Mouse (Mus musculus) lung, embryonic 16.5 days (tissue): ENCODE results near the gene Foxn3. TPM values are rescaled to one million over a fixed set of nuclear protein-coding genes. Genes with fewer than 3 reads are reported as not detected.
A peak's percentile ranks its signal among the peaks of the same experiment; 100 is the strongest.

Experiments used
- ATAC-seq: fragments of 200-750 bp; cut with Nextera tagmentation; 2 replicates; pipeline ENCODE4 v1.8.0; 2017; ENCODE audit warnings: low read depth, mild to moderate bottlenecking, moderate library complexity
- H3K27ac ChIP-seq: fragments of 300-500 bp; sonication (generic); 2 replicates; pipeline ENCODE4 v1.5.1; 2014; ENCODE audit warnings: mild to moderate bottlenecking, control low read depth, low read length
- H3K27me3 ChIP-seq: fragments of 300-500 bp; sonication (generic); 2 replicates; pipeline ENCODE4 v1.6.1; 2014; ENCODE audit warnings: low read depth, low read length, mixed read lengths; ENCODE audit not compliant: control insufficient read depth, insufficient read depth
- H3K36me3 ChIP-seq: fragments of 300-500 bp; sonication (generic); 2 replicates; pipeline ENCODE4 v1.6.1; 2014; ENCODE audit warnings: low read length; ENCODE audit not compliant: control insufficient read depth, insufficient read depth
- H3K4me1 ChIP-seq: fragments of 300-500 bp; sonication (generic); replicated peaks from 2 replicates; pipeline ENCODE4 v1.6.1; 2014; ENCODE audit warnings: low read length, mixed read lengths; ENCODE audit not compliant: control insufficient read depth, insufficient read depth
- H3K4me2 ChIP-seq: fragments of 300-500 bp; sonication (generic); 2 replicates; pipeline ENCODE4 v1.6.1; 2014; ENCODE audit warnings: low read depth, low read length, control low read depth
- H3K4me3 ChIP-seq: fragments of 300-500 bp; sonication (generic); 2 replicates; pipeline ENCODE4 v1.5.1; 2014; ENCODE audit warnings: mild to moderate bottlenecking, low read length, control low read depth
- H3K9ac ChIP-seq: fragments of 300-500 bp; sonication (generic); 2 replicates; pipeline ENCODE4 v1.6.1; 2014; ENCODE audit warnings: low read length, control low read depth
- H3K9me3 ChIP-seq: fragments of 300-500 bp; sonication (generic); 2 replicates; pipeline ENCODE4 v1.6.1; 2016; ENCODE audit warnings: low read length; ENCODE audit not compliant: control insufficient read depth
- whole genome bisulfite sequencing: fragments of 180-500 bp; shearing (Covaris S2); extraction: QIAGEN DNeasy Blood & Tissue Kit; methylation state at CpG from one replicate; pipeline ENCODE4 v1.1.7; 2014; 5-methylcytosine and 5-hydroxymethylcytosine counted together
- polyA plus RNA-seq: library from polyadenylated mRNA; unstranded; fragments of >200 nt; fragmentation: Nextera tagmentation; extraction: Ambion mirVana; gene quantifications from 2 replicates; pipeline ENCODE4 v1.2.1, GENCODE M21; 2015

Foxn3 gene
- polyA plus RNA-seq, 1 experiment from 2014 or later: 60.8 TPM

DNA sequence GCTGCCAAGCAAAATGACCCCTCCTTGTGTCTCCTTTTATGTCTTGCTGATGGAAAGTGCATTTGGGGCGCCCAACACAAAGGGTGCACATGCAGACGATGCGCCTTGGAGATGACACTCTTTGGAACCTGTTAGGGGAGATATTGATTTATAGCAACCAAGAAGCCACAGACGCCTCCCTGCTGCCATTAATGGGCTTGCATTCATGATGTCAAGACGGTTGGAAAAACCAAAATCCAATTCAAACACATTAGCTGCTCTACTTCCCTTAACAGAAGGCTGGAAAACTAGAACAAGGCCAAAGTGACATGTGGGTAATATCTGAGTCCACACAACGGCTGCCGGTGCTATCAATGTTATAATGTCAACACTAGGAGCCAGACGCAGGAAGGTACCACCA, 314.8 kb downstream of the Foxn3 start:
- no peak for ATAC-seq
- no peaks in the 10 kb centered on the region for H3K36me3 ChIP-seq
- H3K27ac ChIP-seq: no peak overlapping the region
- no peaks in the 10 kb centered on the region for H3K27me3 ChIP-seq
- no peaks in the 10 kb centered on the region for H3K4me1 ChIP-seq
- H3K4me3 ChIP-seq: no peak overlapping the region
- no peaks in the 10 kb centered on the region for H3K9me3 ChIP-seq
- H3K9ac ChIP-seq: no peak overlapping the region
- H3K4me2 ChIP-seq: no peak overlapping the region
- 78% methylated on average over 8 of the region's 8 CpGs for WGBS

DNA sequence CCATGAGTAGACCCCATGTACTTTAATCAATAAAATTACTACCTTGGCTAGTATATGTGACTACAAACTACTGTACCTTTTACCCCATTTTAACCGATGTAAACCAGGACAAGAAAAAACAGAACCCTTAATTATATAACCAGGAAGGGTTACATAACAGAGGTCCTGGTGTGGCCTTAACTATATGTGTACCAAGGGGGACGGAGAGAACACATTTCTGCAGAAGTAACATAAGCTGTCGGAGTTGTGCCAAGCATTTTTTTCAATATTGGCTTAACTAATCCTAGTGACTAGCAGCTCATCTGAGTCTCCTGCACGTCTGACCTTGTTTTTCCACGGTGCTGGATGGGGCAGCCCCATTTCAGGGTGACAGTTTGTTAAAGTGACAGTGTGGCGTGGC, 315.4 kb downstream of the Foxn3 start:
- no peaks in the 10 kb centered on the region for H3K4me1 ChIP-seq
- no peaks in the 10 kb centered on the region for H3K9me3 ChIP-seq
- 68% methylated on average over 6 of the region's 6 CpGs for WGBS
- no peak overlapping the region for H3K9ac ChIP-seq
- no peaks in the 10 kb centered on the region for H3K27me3 ChIP-seq
- H3K4me3 ChIP-seq: no peak overlapping the region
- H3K4me2 ChIP-seq: no peak overlapping the region
- no peaks in the 10 kb centered on the region for H3K36me3 ChIP-seq
- ATAC-seq: no peak
- no peak overlapping the region for H3K27ac ChIP-seq

GRCm38 (mm10) chr12:99246984-99247746, 316.2 kb downstream of the Foxn3 start:
- Histone ChIP-seq H3K9me3 (no peaks in the 10 kb centered on the region), H3K27me3 (no peaks in the 10 kb centered on the region), H3K27ac (no peak overlapping the region), H3K4me2 (no peak overlapping the region), H3K36me3 (no peaks in the 10 kb centered on the region), H3K4me3 (no peak overlapping the region), H3K9ac (no peak overlapping the region), H3K4me1 (no peaks in the 10 kb centered on the region)
- 74% methylated on average over 10 of the region's 10 CpGs for WGBS
- no peak for ATAC-seq

- Histone ChIP-seq H3K4me3 (no peak overlapping the region), H3K4me1 (peaks cover 8% of the 10 kb centered on the region; the same call in 1 of the 2 replicates), H3K27ac (no peak overlapping the region), H3K9ac (no peak overlapping the region), H3K27me3 (no peaks in the 10 kb centered on the region), H3K36me3 (no peaks in the 10 kb centered on the region), H3K9me3 (no peaks in the 10 kb centered on the region), H3K4me2 (no peak overlapping the region)
- 85% methylated on average over 9 of the region's 9 CpGs for WGBS
- no peak for ATAC-seq
Measured at GRCm38 (mm10) chr12:99244673-99245072, 318.7 kb downstream of the Foxn3 start.

DNA sequence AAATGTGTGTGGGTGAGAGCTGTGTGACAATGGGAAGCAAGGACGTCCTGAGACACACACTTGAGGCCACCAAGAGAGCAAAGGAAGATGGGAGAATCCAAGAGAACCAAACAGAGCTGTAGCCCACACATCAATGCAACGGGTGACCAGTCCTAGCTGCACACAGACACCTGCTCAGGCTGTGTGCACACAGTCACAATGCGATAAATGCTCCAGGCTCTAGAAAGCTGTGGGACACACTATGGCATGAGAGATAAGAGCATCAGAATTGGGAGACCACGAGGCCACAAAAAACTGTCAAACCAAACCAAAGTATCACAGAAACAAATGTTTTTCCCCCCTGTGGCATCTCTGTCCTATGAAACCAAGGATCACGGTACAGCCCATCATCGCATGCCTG, 319.1 kb downstream of the Foxn3 start:
- peaks cover 12% of the 10 kb centered on the region; the same call in 1 of the 2 replicates for H3K4me1 ChIP-seq
- no peak for ATAC-seq
- no peaks in the 10 kb centered on the region for H3K36me3 ChIP-seq
- no peak overlapping the region for H3K27ac ChIP-seq
- no peaks in the 10 kb centered on the region for H3K27me3 ChIP-seq
- 87% methylated on average over 6 of the region's 6 CpGs for WGBS
- no peak overlapping the region for H3K4me2 ChIP-seq
- H3K4me3 ChIP-seq: no peak overlapping the region
- H3K9ac ChIP-seq: no peak overlapping the region
- H3K9me3 ChIP-seq: no peaks in the 10 kb centered on the region

DNA sequence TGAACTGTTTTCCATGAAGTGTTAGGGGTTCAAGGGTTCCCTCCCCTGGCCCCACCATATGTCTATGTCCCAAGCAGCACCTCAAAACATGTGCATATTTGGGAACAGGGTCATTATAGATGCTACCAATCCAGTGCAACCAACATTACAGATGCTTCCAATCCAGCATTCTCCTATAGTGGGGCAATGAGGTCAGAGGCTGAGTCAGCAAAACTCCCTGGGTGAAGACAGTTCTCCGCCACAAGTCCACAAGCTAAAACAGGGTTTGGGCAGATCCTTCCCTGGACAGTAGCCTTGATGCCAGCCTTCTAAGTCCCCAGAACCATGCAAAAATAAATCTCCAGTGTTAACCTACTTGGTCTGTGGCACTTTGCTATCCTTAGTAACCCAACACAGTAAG, 320.1 kb downstream of the Foxn3 start:
- no peak overlapping the region for H3K9ac ChIP-seq
- no peak overlapping the region for H3K4me3 ChIP-seq
- H3K4me2 ChIP-seq: no peak overlapping the region
- no peak overlapping the region for H3K27ac ChIP-seq
- WGBS: 87% methylated on average over 1 of the region's 1 CpGs
- ATAC-seq: no peak
- no peaks in the 10 kb centered on the region for H3K27me3 ChIP-seq
- no peaks in the 10 kb centered on the region for H3K9me3 ChIP-seq
- H3K36me3 ChIP-seq: no peaks in the 10 kb centered on the region
- H3K4me1 ChIP-seq: peaks cover 18% of the 10 kb centered on the region

GRCm38 (mm10) chr12:99240185-99240726, 323.1 kb downstream of the Foxn3 start:
- H3K36me3 ChIP-seq: no peaks in the 10 kb centered on the region
- H3K4me3 ChIP-seq: no peak overlapping the region
- H3K4me1 ChIP-seq: peaks cover 18% of the 10 kb centered on the region
- H3K9ac ChIP-seq: no peak overlapping the region
- no peaks in the 10 kb centered on the region for H3K9me3 ChIP-seq
- WGBS: 32% methylated on average over 5 of the region's 5 CpGs
- H3K27me3 ChIP-seq: no peaks in the 10 kb centered on the region
- peak; percentile 91 for ATAC-seq
- no peak overlapping the region; the same call in 1 of the 2 replicates for H3K4me2 ChIP-seq
- peak overlapping the region; percentile 67 for H3K27ac ChIP-seq

GRCm38 (mm10) chr12:99239735-99240134, 323.6 kb downstream of the Foxn3 start:
- H3K27ac ChIP-seq: peak overlapping the region; percentile 61
- ATAC-seq: peak; percentile 51; the same call in 1 of the 2 replicates
- peaks cover 20% of the 10 kb centered on the region for H3K4me1 ChIP-seq
- H3K27me3 ChIP-seq: no peaks in the 10 kb centered on the region
- H3K4me3 ChIP-seq: no peak overlapping the region
- no peaks in the 10 kb centered on the region for H3K36me3 ChIP-seq
- H3K9me3 ChIP-seq: no peaks in the 10 kb centered on the region
- 51% methylated on average over 11 of the region's 11 CpGs for WGBS
- no peak overlapping the region for H3K9ac ChIP-seq
- peak overlapping the region; percentile 38 for H3K4me2 ChIP-seq

- Histone ChIP-seq H3K27me3 (no peaks in the 10 kb centered on the region), H3K9ac (no peak overlapping the region), H3K36me3 (no peaks in the 10 kb centered on the region), H3K4me2 (no peak overlapping the region), H3K4me3 (no peak overlapping the region), H3K27ac (no peak overlapping the region), H3K9me3 (no peaks in the 10 kb centered on the region), H3K4me1 (peaks cover 27% of the 10 kb centered on the region)
- no peak for ATAC-seq
- WGBS: 78% methylated on average over 9 of the region's 9 CpGs
Measured at GRCm38 (mm10) chr12:99237497-99237896, 325.9 kb downstream of the Foxn3 start.
